Mouse (Mus musculus) hindbrain, postnatal 0 days (tissue): ENCODE measurements around the gene Nxph3. TPM values are rescaled to one million over a fixed set of nuclear protein-coding genes. Genes with fewer than 3 reads are reported as not detected.
A peak's percentile ranks its signal among the peaks of the same experiment; 100 is the strongest.

Experiments
- ATAC-seq: fragments of 200-750 bp; cut with Nextera tagmentation; 2 replicates; pipeline ENCODE4 v1.8.0; 2017; ENCODE audit warnings: mild to moderate bottlenecking, moderate TSS enrichment, moderate library complexity
- DNase-seq: peaks from one replicate; pipeline ENCODE4 v3.0.0-alpha.2; 2015; ENCODE audit warnings: low spot score
- H3K27ac ChIP-seq: fragments of 300-500 bp; sonication (generic); 2 replicates; pipeline ENCODE4 v1.5.1; 2014; ENCODE audit warnings: mild to moderate bottlenecking
- H3K27me3 ChIP-seq: fragments of 300-500 bp; sonication (generic); 2 replicates; pipeline ENCODE4 v1.6.1; 2014; ENCODE audit warnings: low read length, mixed read lengths; ENCODE audit not compliant: insufficient read depth
- H3K36me3 ChIP-seq: fragments of 300-500 bp; sonication (generic); 2 replicates; pipeline ENCODE4 v1.6.1; 2014; ENCODE audit warnings: low read length, mixed read lengths; ENCODE audit not compliant: insufficient read depth
- H3K4me1 ChIP-seq: fragments of 300-500 bp; sonication (generic); 2 replicates; pipeline ENCODE4 v1.6.1; 2014; ENCODE audit warnings: antibody characterized with exemption, low read length, mixed read lengths; ENCODE audit not compliant: insufficient read depth
- H3K4me2 ChIP-seq: fragments of 300-500 bp; sonication (generic); 2 replicates; pipeline ENCODE4 v1.6.1; 2014; ENCODE audit warnings: low read depth, mild to moderate bottlenecking, low read length, moderate library complexity, mixed read lengths
- H3K4me3 ChIP-seq: fragments of 300-500 bp; sonication (generic); 2 replicates; pipeline ENCODE4 v1.5.1; 2014; ENCODE audit warnings: low read length
- H3K9ac ChIP-seq: fragments of 300-500 bp; sonication (generic); replicated peaks from 2 replicates; pipeline ENCODE4 v1.6.1; 2014; ENCODE audit warnings: mild to moderate bottlenecking, low read length, moderate library complexity, mixed read lengths
- H3K9me3 ChIP-seq: fragments of 300-500 bp; sonication (generic); 2 replicates; pipeline ENCODE4 v1.6.1; 2016; ENCODE audit warnings: low read length, mixed read lengths
- CTCF ChIP-seq: IDR thresholded peaks from 2 replicates; pipeline ENCODE4 v1.5.1; 2016; ENCODE audit warnings: antibody characterized with exemption, control low read depth, low read depth
- WGBS: fragments of 180-500 bp; shearing (Covaris S2); extraction: QIAGEN DNeasy Blood & Tissue Kit; methylation state at CpG from one replicate; pipeline ENCODE4 v1.1.7; 2014; 5-methylcytosine and 5-hydroxymethylcytosine counted together
- polyA plus RNA-seq: library from polyadenylated mRNA; unstranded; fragments of >200 nt; fragmentation: Nextera tagmentation; extraction: Ambion mirVana; gene quantifications from 2 replicates; pipeline ENCODE4 v1.2.1, GENCODE M21; 2015
- total RNA-seq: library from RNA; depleted of rRNA; stranded (reverse); fragments of >200 nt; gene quantifications from 2 replicates; pipeline ENCODE4 v1.2.3, GENCODE M21; 2014

The Nxph3 gene
- total and polyA plus RNA-seq, 2 experiments from 2014 or later = 3.7 to 21.4 TPM

- Histone ChIP-seq H3K9ac (no peak overlapping the region), H3K9me3 (no peaks in the 10 kb centered on the region), H3K4me1 (0 out of 2 replicates have a peak, but pooled peaks cover 3% of the 10 kb centered on the region), H3K4me2 (peak overlapping the region; percentile 92), H3K4me3 (peak overlapping the region; percentile 63; the same call in 1 of the 2 replicates), H3K27ac (no peak overlapping the region), H3K36me3 (no peaks in the 10 kb centered on the region), H3K27me3 (no peaks in the 10 kb centered on the region)
- DNase-seq = no peak
- 82% methylated on average over 6 of the region's 6 CpGs for WGBS
- TF ChIP-seq CTCF = no peak
- no peak for ATAC-seq
These were observed 2.0 kb downstream of the Nxph3 start for GRCm38 (mm10) chr11:95512383-95512782.

DNA sequence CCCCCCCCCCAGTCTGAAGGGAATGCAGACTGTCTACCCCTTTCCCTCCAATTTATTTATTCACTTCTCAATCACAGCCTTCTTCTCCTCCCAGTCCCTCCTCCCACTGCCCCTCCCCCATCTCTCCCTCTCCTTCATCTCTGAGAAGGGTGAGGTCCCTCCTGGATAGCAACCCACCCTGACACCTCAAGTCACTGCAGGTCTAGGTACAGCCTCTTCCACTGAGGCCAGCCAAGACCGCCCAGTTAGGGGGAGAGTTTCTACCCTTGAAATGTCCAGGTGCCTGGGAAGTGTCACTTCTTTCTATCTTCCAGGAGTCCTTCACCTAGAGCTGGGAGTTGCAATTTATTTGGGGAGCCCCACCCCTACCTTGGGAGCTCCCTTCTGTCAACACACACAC is 2.5 kb downstream of the Nxph3 start:
- ATAC-seq (no peak), DNase-seq (no peak)
- Histone ChIP-seq H3K4me3 (no peak overlapping the region), H3K9ac (no peak overlapping the region), H3K36me3 (no peaks in the 10 kb centered on the region), H3K27ac (no peak overlapping the region), H3K4me2 (no peak overlapping the region), H3K27me3 (no peaks in the 10 kb centered on the region), H3K9me3 (no peaks in the 10 kb centered on the region), H3K4me1 (0 out of 2 replicates have a peak, but pooled peaks cover 3% of the 10 kb centered on the region)
- 89% methylated on average over 1 of the region's 1 CpGs for whole genome bisulfite sequencing
- TF ChIP-seq CTCF = no peak

DNA sequence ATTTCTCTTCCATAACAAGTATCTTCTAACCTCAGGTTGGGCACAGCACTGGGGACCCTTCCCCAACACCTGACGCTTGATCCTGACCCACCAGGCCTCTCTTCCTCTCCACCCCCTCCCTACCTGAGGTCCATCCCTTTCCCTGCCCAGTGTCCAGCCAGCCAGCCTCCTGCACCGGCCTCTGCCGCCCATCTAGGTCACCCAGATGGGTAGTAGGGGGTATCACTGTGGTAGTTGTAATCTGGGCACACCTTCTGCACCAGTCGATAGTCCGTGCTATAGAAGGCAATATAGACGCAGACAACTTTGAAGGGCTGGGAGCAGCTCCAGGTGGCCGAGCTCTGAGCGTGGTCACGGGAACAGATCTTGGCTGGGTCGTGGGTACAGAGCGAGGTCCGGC is 3.7 kb downstream of the Nxph3 start:
- no peak for TF ChIP-seq CTCF
- Histone ChIP-seq H3K4me3 (no peak overlapping the region), H3K9me3 (no peaks in the 10 kb centered on the region), H3K4me1 (0 out of 2 replicates have a peak, but pooled peaks cover 3% of the 10 kb centered on the region), H3K27me3 (no peaks in the 10 kb centered on the region), H3K27ac (no peak overlapping the region), H3K9ac (no peak overlapping the region), H3K36me3 (no peaks in the 10 kb centered on the region), H3K4me2 (no peak overlapping the region)
- no peak for DNase-seq
- 92% methylated on average over 12 of the region's 12 CpGs for WGBS
- no peak for ATAC-seq

GRCm38 (mm10) chr11:95509126-95509717 is 5.1 kb downstream of the Nxph3 start:
- Histone ChIP-seq H3K27ac (no peak overlapping the region), H3K4me1 (peaks cover 2% of the 10 kb centered on the region; the same call in 1 of the 2 replicates), H3K4me3 (no peak overlapping the region), H3K9me3 (no peaks in the 10 kb centered on the region), H3K27me3 (no peaks in the 10 kb centered on the region), H3K9ac (no peak overlapping the region), H3K4me2 (no peak overlapping the region), H3K36me3 (no peaks in the 10 kb centered on the region)
- 69% methylated on average over 6 of the region's 6 CpGs for WGBS
- no peak for ATAC-seq
- peak; percentile 57 for TF ChIP-seq CTCF
- DNase-seq = no peak

DNA sequence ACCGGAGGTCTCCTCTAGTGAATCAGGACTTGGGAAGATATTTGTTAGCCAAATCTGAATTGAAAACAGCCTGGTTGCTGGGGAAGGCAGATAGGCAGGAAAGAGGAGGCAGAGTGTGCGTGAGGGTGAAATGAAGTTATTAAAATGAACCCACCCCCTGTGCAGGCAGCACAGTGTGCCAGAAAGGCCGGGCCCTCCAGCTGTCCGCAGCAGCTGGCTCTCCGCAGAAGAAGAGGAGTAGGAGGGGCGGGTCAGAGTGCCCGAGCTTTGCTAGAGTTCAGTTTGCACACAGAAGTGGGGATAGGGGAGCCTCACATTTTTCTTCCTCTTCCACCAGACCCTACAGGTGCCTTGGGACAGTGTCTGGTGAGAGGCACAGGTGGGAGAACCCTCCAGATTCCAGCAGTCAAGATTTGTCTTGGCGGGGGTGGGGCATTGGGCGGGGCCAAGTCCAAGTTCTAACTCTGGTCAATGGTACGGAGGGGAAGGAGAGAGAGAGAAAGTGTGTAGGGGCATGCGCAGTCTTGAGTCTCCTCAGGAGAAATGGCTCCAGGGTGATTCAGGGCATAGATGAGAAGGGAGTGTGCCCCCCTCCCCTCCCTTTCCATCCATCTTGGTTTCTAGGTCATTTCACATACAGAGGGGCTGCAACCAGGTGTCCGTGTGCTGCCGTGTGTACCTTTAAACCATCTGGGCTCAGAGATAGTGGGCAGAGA is 6.0 kb downstream of the Nxph3 start:
- Histone ChIP-seq H3K36me3 (no peaks in the 10 kb centered on the region), H3K4me3 (no peak overlapping the region), H3K9ac (no peak overlapping the region), H3K27ac (no peak overlapping the region), H3K4me2 (no peak overlapping the region), H3K4me1 (peaks cover 6% of the 10 kb centered on the region; the same call in 1 of the 2 replicates), H3K9me3 (no peaks in the 10 kb centered on the region), H3K27me3 (no peaks in the 10 kb centered on the region)
- no peak for ATAC-seq
- 48% methylated on average over 13 of the region's 13 CpGs for WGBS
- no peak for TF ChIP-seq CTCF
- DNase-seq = no peak

DNA sequence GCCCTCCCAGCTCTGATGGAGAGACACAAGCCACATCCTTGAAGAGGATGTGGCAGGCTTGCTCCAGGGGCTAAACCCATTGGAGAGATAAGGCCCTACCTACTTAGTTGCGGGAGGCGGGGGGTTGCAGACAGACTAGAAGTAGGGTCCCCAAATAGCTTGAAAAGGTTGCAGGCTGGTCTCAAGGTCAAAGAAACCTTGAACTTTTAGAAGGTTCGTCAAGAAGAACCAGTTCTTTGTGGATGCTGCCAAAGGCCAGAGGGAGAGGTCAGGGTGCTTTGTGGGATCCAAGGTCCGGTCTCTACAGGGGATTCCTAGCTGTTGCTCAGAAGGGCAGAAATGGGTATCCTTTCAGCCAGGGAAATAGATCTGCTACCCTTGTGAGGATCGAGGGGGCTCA is 6.6 kb downstream of the Nxph3 start:
- peaks cover 6% of the 10 kb centered on the region; the same call in 1 of the 2 replicates for H3K4me1 ChIP-seq
- no peak for ATAC-seq
- no peak for DNase-seq
- H3K4me2 ChIP-seq = no peak overlapping the region
- no peak overlapping the region for H3K9ac ChIP-seq
- H3K9me3 ChIP-seq = no peaks in the 10 kb centered on the region
- H3K27me3 ChIP-seq = no peaks in the 10 kb centered on the region
- no peak for TF ChIP-seq CTCF
- no peaks in the 10 kb centered on the region for H3K36me3 ChIP-seq
- no peak overlapping the region for H3K27ac ChIP-seq
- 80% methylated on average over 5 of the region's 5 CpGs for WGBS
- H3K4me3 ChIP-seq = no peak overlapping the region

GRCm38 (mm10) chr11:95507041-95507716 is 7.2 kb downstream of the Nxph3 start:
- ATAC-seq (no peak), DNase-seq (peak; percentile 42)
- WGBS = 46% methylated on average over 12 of the region's 12 CpGs
- TF ChIP-seq CTCF = peak; percentile 63
- no peak overlapping the region for H3K27ac ChIP-seq
- no peaks in the 10 kb centered on the region for H3K27me3 ChIP-seq
- no peak overlapping the region for H3K4me2 ChIP-seq
- no peak overlapping the region for H3K9ac ChIP-seq
- H3K36me3 ChIP-seq = no peaks in the 10 kb centered on the region
- no peaks in the 10 kb centered on the region for H3K9me3 ChIP-seq
- H3K4me3 ChIP-seq = no peak overlapping the region
- H3K4me1 ChIP-seq = peaks cover 6% of the 10 kb centered on the region; the same call in 1 of the 2 replicates
